Mouse (Mus musculus) cerebellum, postnatal 36 days (tissue): Measurements from ENCODE around the gene Nxf1.

ENCODE experiments used
- DNase-seq, 2 experiments: peaks; one replicate each; pipeline ENCODE4 v3.0.0; 2021 to 2022; ENCODE audit warnings: mixed read lengths in 2 of 2

Nxf1 gene

DNA sequence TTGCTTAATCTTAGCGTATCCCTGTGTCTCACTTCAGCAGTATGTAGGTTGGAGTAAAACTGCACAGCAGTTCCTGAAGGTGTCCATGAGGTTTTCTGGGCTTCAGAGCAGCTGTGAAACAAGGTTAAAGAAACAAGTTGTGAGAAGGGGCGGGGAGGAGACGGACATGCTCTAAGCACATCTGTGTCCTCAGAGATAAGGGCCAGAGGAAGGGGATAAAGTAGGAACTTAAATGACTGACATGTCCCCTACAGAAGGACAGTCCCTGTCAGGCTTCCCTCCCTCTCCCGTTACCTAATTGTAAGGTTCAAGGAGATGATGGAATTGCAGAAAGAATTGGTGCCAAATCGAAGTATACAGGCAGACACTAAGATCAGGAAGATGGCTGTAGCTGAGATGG lies 16.1 kb downstream of the Nxf1 start:
- DNase-seq, result no peak

GRCm38 (mm10) chr19:8773409-8773808 lies 16.5 kb downstream of the Nxf1 start:
- no peak for DNase-seq

DNA sequence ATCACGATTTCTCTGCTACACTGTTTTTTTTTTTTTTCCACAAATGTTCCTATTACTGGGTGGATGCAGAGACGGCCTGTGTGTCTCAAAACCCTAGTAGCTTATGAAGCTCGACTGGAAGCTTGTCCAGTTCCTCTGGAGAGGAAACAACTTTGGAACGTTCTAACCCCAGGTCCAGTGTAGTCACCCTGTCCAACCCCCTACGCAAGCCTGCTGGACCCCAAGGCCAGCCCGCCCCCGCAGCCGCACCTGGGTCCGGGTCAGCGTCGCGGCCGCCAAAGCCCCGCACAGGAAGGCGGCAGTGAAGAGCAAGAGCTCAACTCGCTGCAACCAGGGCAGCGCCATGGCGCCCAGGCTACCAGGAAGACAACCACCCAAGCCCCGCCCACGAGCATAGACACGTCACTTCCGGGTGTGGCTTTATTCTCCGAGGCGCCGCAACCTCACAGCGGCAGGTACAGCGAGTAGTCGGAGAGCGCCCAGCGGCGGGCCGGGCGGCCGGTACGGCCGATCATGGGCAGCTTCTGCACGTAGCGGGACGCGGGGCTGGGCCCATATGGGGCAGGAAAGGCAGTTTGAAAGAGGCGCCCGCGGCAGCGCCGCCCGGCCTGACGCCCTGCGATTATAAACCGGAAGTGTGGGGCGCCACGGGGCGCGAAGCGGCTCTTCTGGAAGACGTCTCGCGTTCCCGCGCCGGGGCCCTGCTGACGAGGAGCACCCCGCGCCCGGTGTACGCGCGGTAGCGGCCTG lies 17.4 kb downstream of the Nxf1 start, which contains the start of gene Tmem179b:
Gene Tmem179b, minus strand, starts transcription at position 382 of the 750 bp plus-strand sequence.
- DNase-seq, result peak; percentile 97 to 98

GRCm38 (mm10) chr19:8774951-8775421 lies 18.1 kb downstream of the Nxf1 start:
- no peak for DNase-seq

- peak; percentile 89 to 91 for DNase-seq
Observed at GRCm38 (mm10) chr19:8786008-8786781, 29.3 kb downstream of the Nxf1 start, which contains the start of gene Taf6l. Taf6l (minus strand) TSS chr19:8786417.

DNA sequence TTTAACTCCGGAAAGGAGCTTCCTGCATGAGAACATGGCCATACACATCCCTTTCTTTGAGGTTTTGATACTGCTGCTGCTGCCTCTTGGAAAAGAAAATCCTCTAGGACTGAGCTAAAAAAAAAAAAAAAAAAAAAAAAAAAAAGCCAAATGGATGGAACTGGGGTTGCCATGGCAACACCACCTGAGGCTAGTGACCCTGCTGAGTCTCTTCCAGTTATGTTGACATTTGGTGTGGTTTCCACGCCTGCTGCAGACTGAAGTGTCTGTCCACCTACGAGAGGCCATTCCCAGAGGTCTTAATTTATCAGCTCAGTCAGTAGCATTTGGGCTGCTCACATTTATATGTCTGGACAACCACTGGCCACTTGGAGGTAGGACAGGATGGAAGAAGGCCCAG lies 31.6 kb downstream of the Nxf1 start:
- DNase-seq, result peak; percentile 37 to 39

DNA sequence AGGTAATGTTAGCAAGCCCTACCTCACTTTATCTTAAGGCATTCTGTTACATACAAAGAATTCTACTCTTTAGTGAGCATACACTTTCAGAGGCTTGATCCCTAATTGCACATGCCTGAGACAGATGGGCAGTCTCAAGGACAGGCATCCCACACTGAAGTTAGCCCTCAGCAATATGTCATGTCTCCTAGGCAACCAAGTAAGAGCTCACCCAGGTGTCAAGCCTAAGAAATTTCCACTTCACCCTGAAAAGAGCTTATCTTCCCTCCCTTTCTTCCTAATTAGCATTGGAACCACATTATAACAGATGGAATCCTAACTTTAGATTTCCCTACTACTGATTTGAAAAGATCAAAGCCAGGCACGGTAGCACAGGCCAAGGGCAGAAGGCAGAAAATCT lies 32.3 kb downstream of the Nxf1 start:
- no peak for DNase-seq

DNA sequence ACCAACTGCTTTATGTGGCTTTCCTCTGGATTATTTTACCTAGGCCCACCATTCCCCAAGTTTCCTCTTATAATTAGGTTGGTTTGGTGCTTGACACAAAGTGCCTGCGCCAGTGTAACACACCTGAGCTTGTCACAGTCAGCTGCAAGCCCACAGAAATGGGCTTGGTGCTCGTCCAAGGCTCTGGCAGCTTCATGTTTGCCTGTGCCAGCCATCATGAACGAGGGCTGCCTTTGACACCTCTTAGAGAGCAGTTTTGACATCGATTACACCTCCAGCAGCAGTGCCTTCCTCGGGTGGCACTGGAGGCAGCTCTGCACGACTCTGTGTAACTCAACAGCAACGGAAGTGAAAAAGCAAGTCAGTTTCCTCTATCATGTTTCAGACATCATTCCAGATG lies 33.3 kb downstream of the Nxf1 start:
- no peak for DNase-seq

DNA sequence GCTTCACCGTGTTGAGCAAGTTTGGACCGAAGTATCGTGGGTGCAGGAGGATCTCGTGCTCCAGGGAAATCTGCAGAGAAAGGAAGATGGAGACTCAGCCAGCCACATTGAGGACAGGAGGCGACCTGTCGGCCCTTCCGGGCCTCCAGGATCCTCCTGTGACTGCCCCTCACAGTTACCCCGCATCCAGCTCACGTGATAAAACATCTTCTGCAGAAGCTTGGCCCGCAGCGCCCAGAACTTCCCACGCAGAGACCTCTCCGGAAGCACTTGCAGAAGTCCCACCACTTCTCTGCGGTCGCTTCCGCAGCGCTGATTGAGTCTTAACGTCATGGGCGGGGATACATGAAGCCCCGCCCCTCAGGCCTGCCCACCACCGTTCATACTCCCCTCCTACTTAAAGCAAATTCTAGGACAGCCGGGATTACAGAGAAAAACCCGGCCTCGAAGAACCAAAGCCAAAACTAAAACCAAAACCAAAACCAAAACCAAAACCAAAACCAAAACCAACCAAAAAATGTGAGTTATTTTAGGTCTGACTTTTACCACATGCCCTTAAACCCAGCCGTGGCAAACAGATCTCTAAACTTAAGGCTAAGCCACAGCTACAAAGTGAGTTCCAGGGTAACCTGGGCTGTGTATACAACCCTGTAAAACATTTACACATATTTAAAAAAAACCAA lies 41.5 kb downstream of the Nxf1 start, which contains the start of gene Polr2g:
Gene Polr2g, minus strand, starts transcription at position 314 of the 683 bp plus-strand sequence.
- DNase-seq, result peak; percentile 84 to 89

- no peak for DNase-seq
Observed at GRCm38 (mm10) chr19:8798947-8799315, 42.1 kb downstream of the Nxf1 start.

- DNase-seq, result peak; percentile 92 to 93
Observed at GRCm38 (mm10) chr19:8802130-8802821, 45.4 kb downstream of the Nxf1 start, which contains the start of gene Zbtb3. Zbtb3 (plus strand) TSS chr19:8802555.

GRCm38 (mm10) chr19:8803204-8803780 lies 46.4 kb downstream of the Nxf1 start:
- DNase-seq, result no peak

GRCm38 (mm10) chr19:8803879-8804660 lies 47.2 kb downstream of the Nxf1 start:
- no peak for DNase-seq

GRCm38 (mm10) chr19:8806810-8807209 lies 49.9 kb downstream of the Nxf1 start:
- DNase-seq, result no peak

- no peak for DNase-seq
Observed at GRCm38 (mm10) chr19:8815812-8816211, 58.9 kb downstream of the Nxf1 start.

GRCm38 (mm10) chr19:8817001-8817400 lies 60.1 kb downstream of the Nxf1 start:
- no peak for DNase-seq

DNA sequence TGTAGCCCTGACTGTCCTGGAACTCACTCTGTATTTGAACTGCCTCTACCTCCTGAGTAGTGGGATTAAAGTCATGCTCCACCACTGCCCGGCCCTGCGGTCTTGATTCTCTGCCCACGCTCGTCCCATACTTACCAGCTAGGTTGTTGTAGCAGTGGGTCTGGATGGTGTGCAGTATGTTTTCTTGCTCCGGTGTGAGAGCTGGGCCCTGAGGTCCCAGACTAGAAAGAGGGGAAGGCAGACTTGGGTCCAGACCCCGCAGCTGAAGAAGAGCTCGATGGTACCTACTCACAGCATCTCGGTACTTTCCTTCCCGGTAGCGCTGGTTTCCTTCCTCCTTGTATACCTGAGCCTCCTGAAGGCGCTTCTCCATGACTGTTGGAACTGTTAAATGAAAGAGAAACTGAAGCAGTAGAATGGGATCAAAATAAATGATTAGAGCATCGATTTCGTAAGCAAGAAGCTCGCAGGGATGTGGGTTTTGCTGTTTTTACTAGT lies 61.5 kb downstream of the Nxf1 start:
- DNase-seq, result no peak

- peak; percentile 95 to 96 for DNase-seq
Observed at GRCm38 (mm10) chr19:8818801-8819595, 62.1 kb downstream of the Nxf1 start, which contains the start of gene Ttc9c. Ttc9c (minus strand) TSS chr19:8819333.

GRCm38 (mm10) chr19:8819596-8820423 lies 62.9 kb downstream of the Nxf1 start, which contains the start of gene Hnrnpul2:
Hnrnpul2 (plus strand) TSS chr19:8820010.
- DNase-seq, result peak; percentile 98 to 99
